Mouse (Mus musculus) kidney, postnatal 25 days (tissue): ENCODE results near the gene Nt5c2.

Source experiments
- DNase-seq, 2 experiments: peaks; one replicate each; pipeline ENCODE4 v3.0.0; 2021; ENCODE audit warnings: mixed read lengths in 2 of 2

Gene Nt5c2

DNA sequence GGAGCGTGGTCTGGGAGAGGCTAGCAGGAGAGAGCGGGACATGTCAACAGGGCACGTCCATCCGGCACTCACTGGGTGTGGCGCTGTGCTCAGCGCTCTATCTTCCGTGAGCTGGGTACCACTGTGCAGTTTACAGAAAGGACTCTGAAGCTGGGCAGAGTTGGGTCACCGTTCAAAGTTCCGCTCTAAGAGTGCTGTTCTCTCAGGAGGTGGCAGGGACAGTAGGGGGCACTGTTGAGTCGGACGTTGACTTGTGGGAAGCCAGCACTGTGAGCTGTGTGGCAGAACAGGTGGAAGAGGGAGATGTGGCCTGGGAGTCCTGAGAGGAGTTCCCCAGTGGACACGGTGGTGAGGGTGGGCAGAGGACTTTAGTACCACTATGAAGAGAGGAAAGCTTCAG is 139.2 kb downstream of the Nt5c2 start:
- DNase-seq, result peak; percentile 86 to 95

GRCm38 (mm10) chr19:46873924-46874323 is 141.0 kb downstream of the Nt5c2 start:
- DNase-seq, result no peak

DNA sequence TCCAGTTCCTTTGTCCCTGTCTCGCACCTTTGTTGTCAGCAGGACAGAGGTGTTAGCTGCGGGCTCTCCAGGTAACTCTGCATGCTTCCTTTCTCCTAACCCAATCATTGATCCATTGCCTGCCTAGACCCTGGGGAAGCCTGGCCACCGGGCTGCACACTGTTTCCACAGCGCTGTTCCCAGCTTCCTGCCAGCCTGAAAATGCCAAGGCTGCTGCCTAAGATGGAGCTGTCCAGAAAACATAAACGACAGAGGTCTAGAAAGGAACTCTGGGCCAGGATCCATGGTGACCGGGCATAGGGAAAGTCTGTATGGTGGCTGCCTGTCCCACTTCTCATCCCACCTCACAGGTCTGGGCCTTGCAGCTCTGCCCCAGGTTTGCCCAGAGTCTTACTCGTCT is 143.3 kb downstream of the Nt5c2 start:
- no peak for DNase-seq

GRCm38 (mm10) chr19:46871096-46871495 is 143.9 kb downstream of the Nt5c2 start:
- DNase-seq, result no peak

DNA sequence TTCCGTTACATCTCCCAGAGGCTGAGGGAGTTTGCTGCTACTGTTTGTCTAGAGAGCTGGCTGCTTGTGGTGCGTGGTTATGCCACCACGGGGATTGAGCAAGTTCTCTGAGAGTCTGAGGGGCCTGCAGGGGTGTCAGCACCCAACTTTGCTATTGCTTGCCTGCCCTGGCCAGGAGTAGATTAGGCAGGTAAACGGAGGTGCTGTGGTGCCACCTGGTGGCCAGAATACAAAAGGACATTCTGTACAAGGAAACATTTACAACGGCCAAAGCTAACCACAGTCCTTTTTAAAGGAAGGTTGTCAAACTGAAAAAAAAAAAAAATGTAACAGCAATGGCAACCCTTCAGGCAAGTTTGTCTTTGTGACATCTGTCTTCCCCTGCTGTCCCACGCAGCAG is 145.4 kb downstream of the Nt5c2 start:
- peak; percentile 83 to 90 for DNase-seq

- no peak for DNase-seq
These were observed 145.9 kb downstream of the Nt5c2 start for GRCm38 (mm10) chr19:46869049-46869448.

DNA sequence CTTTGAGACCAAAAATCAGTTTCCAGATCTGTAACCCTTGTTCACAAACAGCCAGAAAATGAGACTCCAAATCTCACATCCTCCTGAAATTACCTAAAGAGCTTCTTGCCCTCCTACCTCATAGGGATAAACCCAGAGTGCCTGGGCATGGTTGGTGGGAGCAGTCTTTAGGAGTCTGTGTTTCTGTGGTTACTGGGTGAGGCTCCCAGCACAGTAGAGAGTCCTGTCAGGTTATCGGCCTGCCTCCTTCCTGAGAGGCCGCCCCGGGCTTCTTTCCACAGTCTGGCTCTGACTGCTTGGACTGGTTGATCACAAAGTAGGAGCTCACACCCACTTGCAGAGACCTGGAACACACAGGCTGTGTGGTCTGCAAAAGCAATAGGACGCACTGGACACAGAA is 149.6 kb downstream of the Nt5c2 start:
- no peak for DNase-seq

DNA sequence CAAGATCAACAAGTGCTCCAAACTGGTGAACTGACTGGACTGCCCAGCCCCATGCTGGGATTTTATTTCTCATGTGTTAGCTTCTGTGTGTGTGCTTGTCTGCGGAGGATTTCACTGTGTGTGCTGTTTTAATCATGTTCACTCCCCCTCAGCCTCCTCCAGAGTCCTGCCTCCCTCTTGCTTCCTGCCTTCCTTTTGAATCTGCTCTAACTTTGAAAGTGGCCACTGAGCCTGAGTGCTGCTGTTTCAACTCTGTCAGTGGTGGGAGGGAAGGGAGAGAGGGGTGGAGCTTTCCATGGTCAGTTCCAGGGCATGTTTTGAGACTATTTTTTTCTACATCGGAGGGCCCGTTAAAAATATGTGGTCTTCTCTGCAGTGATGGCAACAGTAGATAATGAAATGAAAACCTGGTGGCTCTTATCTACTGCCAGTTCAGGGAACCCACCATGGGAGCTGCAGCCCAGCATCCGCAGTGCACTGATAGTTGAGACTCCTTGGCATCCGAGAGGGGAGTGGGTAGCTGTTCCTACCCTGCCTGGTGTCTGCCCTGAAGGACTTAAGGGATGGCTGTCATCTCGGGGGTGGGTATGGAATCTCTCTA is 150.1 kb downstream of the Nt5c2 start:
- DNase-seq, result no peak

DNA sequence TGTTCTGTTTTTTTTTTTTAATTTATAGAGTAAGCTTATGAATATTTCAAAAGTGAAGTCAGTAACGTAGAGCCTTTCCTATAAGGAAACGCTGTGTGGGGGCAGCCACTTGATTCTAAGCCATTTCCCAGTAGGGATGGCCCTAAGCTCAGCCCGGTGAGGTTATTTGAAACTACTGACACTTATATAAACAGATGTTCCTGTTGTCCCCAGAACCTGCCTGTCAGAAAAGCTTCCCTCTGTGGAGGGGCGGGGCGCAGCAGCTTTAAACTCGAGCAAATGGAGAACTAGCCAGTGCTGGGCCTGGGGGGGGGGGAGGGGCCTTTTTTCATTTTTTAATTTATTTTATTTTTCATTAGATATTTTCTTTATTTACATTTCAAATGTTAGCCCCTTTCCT is 150.9 kb downstream of the Nt5c2 start:
- no peak for DNase-seq

DNA sequence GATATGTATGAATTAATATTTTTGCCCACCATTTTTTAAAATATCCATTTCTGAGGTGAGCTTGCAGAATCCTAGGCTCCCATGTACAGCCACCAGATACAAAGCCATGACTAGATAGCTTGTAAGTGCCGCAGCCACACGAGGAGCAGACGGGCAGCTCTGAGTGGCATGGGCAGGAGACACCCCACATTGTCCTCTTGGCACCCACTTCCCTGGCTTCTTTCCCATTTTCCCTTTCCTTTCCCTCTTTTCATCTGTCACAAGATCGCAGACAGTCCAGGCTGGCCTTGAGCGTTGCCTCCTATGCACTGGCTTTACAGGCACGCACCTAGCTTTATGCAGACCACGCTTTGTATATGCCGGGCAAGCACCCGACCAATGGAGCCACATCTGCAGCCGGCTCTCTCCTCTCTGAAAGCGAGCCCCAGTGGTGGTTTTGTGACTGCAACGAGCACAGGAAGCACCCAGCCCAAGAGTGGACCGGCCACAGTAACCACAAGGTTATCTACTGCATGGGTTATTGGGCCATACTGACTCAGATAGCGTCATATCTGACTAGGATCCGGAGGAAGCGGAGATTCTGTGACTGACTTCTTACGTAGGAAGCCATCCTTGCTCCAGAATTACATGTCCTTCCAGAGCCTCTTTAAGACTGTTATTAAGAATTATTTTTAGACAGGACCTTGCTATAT is 151.6 kb downstream of the Nt5c2 start:
- DNase-seq, result no peak

DNA sequence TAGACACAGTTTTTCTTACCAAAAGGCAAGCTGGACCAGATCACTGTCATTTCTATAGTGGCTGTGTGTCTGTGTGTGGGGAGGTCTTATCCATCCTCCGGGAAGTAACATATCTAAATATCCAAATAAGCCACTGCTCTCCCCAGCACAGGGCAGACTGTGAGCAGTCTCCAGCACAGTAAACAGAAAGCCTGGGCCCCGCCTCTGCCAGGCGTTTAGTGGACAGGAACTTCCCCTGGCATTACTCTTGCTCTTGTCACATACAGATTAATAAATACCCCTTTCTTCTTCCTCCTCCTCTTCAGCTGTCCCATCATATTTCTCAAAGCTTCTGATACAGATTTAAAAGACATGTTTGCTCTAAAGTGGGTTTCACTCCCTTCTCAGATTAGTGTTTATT is 152.4 kb downstream of the Nt5c2 start:
- DNase-seq, result no peak

DNA sequence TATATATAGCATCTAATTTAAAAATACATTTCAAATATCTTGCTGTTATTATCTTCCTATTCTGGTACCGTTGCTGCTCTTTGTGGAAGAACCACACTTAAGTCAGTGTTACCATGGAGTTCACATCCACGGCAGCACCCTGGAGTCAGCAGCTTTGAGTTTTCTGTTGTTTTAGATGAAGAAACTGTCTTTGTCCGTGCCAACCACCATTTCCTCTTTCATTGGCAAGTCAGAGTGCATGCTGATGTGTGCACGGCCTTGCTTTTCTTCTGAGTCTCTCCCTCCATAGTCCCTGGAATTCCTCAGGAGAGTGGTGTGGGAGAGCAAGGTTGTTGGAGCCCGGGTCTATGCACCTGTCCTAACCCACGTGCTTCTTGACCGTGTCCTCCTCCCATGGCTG is 156.8 kb downstream of the Nt5c2 start:
- no peak for DNase-seq

- DNase-seq, result peak; percentile 40 to 56
These were observed 157.5 kb downstream of the Nt5c2 start for GRCm38 (mm10) chr19:46857277-46857989.

- DNase-seq, result no peak
These were observed 158.2 kb downstream of the Nt5c2 start for GRCm38 (mm10) chr19:46856780-46857179.

GRCm38 (mm10) chr19:46856232-46856631 is 158.7 kb downstream of the Nt5c2 start:
- no peak for DNase-seq

DNA sequence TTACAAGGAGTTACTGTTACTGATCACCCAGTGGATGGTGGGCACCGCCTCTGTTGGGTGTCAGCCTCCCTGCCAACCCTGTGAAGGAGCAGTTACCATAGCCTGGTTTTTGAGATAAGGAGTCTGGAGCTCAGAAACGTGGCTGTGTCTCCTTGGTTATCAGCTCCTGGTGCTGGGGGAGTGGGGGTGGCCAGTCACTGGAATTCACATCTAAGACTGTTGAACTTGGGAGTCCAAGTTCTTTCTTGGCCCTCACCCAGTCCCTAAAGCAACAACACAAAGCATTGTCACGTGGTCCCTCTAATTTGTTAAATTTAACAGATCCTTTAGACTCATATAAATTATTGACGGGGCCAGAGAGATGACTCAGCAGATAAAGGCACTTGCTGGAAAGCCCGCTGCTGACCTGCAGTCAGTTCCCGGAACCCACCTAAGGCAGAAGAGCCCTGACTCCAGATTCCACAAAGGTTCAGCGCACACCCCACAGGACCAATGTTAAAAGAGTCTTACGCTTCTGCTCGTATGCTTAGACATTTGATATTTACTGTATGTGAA is 165.4 kb downstream of the Nt5c2 start:
- DNase-seq, result peak; percentile 57 to 72

DNA sequence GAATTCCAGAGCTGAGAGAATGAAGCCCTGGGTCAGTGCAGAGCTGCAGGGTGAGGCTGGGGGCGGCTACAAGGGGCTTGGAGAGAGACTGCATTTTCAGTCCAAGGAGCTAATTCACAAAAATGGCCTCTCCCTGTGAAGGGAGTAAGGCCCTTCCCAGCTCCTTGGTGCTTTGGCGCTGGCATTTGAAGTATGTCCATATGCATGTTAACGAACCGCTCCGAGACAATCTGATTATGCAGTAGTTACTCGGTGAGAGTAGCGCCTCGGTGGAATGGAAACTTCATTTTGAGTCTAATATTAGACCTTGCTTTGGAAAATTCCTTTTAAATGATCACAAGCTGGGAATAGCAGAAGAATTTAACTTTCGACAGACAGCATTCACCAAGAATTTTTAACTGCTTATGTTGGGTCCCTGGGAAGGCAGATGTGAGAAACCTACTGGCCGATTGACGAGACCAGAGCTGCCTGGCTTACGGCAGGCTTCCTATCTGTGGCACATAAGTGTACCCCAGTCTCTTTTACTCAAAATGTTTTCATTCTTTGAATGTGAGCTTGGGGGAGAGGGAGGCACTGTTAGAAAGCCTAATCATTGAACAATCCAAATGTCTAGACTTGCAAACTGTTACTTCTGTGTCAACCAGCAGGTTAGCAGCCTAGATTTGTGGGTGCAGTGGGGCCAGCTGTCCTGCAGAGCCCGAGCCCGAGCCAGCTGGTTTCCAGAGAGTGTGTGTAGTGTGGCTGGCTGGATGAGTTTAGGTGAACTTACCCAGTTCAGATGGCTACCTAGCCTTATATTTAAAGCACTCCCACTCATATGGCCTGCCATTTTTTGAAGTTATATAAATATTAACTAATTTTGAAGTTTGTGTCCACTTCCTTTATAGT is 166.3 kb downstream of the Nt5c2 start:
- DNase-seq, result peak; percentile 43 to 61

DNA sequence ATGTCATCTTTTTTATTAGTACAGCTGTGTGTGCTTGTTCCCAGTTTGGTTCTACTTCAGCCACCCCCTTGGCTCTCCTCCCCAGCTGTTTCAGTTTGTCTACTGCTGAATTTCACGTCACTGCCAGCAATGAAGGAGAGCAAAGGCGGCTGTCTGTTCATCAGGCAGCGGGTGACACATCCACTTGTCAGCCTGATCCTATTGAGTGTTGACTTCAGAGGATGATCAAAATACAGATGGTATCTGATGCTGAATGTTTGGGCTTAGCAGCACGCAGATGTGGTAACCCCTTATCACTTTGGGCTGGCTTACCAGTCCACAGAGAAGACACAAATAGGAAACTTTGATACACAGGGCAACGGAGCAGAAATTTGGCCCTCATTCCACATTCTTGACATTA is 168.5 kb downstream of the Nt5c2 start:
- DNase-seq, result no peak

DNA sequence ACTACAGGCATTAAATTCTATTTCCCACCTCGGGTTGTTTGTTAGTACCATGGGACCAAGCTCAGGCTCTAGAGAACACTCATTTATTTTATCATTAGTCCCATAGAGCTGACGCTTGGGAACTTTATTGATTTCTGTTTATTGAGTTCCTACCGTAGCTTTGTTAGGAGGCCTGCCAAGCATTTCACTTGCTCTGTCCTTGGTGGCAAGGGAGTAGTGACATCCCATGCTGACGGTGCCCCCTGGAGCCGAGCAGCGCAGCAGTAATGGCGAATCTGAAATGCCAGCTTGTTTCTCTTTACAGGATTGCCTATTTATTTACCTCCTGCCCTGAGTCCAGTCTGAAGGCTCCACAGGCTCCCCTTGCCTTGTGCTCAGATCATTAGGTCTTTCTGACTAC is 168.9 kb downstream of the Nt5c2 start:
- DNase-seq, result no peak

GRCm38 (mm10) chr19:46843030-46843429 is 171.9 kb downstream of the Nt5c2 start:
- no peak for DNase-seq

DNA sequence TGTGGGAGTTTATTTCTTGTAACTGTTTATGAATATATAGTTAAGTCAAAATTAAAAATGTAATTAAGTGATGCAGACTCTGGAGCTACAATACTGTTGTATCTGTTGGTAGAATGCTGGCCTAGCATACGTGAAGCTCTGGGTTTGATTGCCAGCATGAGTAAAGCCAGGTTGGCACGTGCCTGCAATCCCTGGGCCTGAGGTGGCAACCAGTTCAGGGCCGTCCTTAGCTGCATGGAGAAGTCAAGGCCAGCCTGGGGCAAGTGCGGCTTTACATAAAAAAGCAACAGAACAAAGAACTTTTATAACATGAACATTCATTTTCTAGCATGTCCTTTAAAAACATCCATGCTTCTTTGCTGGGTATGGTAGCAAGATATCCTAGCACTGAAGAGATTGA is 173.9 kb downstream of the Nt5c2 start:
- DNase-seq, result no peak

DNA sequence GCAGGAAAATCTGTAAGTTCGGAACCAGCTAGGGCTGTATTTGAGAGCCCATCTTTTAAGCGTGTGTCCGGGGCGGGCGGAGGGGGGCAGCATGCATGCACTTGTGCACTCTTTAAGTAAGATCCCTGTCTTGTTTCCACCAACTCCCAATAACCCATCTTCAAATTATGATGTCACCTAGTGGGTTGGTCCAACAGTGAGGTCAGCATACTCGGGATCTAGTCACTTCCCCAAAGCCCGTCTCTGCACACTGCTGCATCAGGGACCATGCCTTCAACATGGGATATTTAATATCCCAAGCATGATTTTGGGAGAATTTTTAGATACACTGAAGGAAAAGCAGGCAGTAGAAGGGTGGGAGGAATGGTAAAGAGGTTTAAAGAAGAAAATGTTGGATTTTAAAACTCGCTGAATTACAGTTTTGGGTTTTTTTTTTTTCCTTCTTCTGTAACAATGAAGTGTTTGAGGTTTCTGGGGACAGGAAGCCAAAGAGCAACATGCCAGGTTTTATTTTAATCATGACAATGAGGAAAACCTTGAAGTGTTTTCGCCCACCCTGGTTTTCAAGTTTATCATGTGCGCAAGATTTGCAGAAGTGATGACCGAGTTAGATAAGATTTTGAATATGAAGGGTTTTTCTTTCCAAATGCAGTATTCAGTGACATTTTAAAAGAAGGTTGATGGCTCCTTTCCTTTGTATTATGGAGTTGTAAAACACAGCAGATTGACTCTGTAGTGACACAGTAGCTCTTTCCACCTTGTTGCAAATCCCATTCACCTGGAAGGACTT is 177.5 kb downstream of the Nt5c2 start:
- DNase-seq, result no peak
